Mouse (Mus musculus) lung, embryonic 15.5 days (tissue): ENCODE measurements around the gene Ebf1. TPM values are rescaled to one million over a fixed set of nuclear protein-coding genes. Genes with fewer than 3 reads are reported as not detected.
A peak's percentile ranks its signal among the peaks of the same experiment; 100 is the strongest.

Source experiments
- ATAC-seq: fragments of 200-750 bp; cut with Nextera tagmentation; 2 replicates; pipeline ENCODE4 v1.8.0; 2017; ENCODE audit warnings: moderate number of reproducible peaks, borderline replicate concordance; ENCODE audit not compliant: low FRiP score, low TSS enrichment; ENCODE audit errors: extremely low read depth
- H3K27ac ChIP-seq: fragments of 300-500 bp; sonication (generic); 2 replicates; pipeline ENCODE4 v1.5.1; 2015; ENCODE audit warnings: moderate library complexity, mild to moderate bottlenecking, inconsistent platforms
- H3K27me3 ChIP-seq: fragments of 300-500 bp; sonication (generic); 2 replicates; pipeline ENCODE4 v1.6.1; 2015; ENCODE audit warnings: inconsistent platforms
- H3K36me3 ChIP-seq: fragments of 300-500 bp; sonication (generic); 2 replicates; pipeline ENCODE4 v1.6.1; 2015; ENCODE audit warnings: inconsistent platforms
- H3K4me1 ChIP-seq: fragments of 300-500 bp; sonication (generic); 2 replicates; pipeline ENCODE4 v1.6.1; 2015; ENCODE audit warnings: inconsistent platforms
- H3K4me2 ChIP-seq: fragments of 300-500 bp; sonication (generic); 2 replicates; pipeline ENCODE4 v1.6.1; 2015; ENCODE audit warnings: inconsistent platforms, mild to moderate bottlenecking, moderate library complexity
- H3K4me3 ChIP-seq: fragments of 300-500 bp; sonication (generic); 2 replicates; pipeline ENCODE4 v1.5.1; 2015; ENCODE audit warnings: mild to moderate bottlenecking, inconsistent platforms
- H3K9ac ChIP-seq: fragments of 300-500 bp; sonication (generic); 2 replicates; pipeline ENCODE4 v1.6.1; 2015; ENCODE audit warnings: inconsistent platforms
- H3K9me3 ChIP-seq: fragments of 300-500 bp; sonication (generic); 2 replicates; pipeline ENCODE4 v1.6.1; 2016; ENCODE audit warnings: inconsistent platforms
- WGBS: fragments of 180-500 bp; shearing (Covaris S2); methylation state at CpG from one replicate; pipeline ENCODE4 v1.1.7; 2015; 5-methylcytosine and 5-hydroxymethylcytosine counted together
- polyA plus RNA-seq: library from polyadenylated mRNA; unstranded; fragments of >200 nt; fragmentation: Nextera tagmentation; extraction: Ambion mirVana; gene quantifications from 2 replicates; pipeline ENCODE4 v1.2.1, GENCODE M21; 2015

The Ebf1 gene
- polyA plus RNA-seq, 1 experiment from 2014 or later, result 12.4 TPM

DNA sequence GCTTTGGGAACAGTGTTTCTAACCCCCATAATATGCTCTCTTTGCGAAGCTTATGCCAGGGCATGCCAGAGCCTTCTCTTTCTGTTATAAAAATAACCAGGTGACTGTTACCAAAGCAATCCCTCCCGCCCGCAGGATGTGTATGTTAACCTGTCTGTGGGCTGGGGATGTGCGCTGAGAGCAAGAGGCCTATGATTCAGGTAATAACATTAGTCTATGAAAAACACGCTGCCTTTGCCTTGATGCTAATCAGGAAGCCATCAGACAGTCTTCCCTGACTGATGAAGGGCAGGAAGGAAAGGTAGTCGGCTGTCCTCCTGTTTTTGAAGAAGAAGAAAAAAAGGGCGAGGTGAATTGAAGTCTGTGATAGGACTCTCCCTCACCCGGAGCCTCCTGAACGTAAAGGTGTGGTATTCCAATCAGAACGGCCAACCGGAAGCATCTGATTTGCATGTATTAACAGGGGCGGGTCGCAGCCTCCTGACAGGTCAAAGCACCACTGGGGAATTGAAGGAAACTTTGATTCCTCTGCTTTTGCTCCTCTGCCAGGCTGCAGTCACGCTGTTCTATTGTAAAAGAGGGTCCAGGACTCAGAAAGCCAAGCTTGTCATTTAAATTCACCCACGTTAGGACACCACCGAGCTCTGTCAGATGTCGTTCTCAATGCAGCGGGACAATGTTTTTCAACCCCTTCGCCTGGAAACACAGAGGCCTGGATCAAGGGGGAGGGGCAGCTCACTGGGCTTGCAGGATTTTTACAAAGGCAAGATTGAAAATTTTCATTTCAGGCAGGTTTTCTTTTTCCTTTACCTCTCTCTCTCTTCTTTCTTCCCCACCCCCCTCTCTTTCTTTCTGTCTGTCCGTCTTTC is 144.2 kb downstream of the Ebf1 start:
- no peaks in the 10 kb centered on the region for H3K27me3 ChIP-seq
- H3K4me1 ChIP-seq, result peaks cover 3% of the 10 kb centered on the region; the same call in 1 of the 2 replicates
- H3K36me3 ChIP-seq, result no peaks in the 10 kb centered on the region
- no peaks in the 10 kb centered on the region for H3K9me3 ChIP-seq
- H3K4me2 ChIP-seq, result peak overlapping the region; percentile 34
- 15% methylated on average over 20 of the region's 20 CpGs for WGBS
- no peak overlapping the region for H3K4me3 ChIP-seq
- no peak overlapping the region for H3K27ac ChIP-seq
- ATAC-seq, result no peak
- no peak overlapping the region for H3K9ac ChIP-seq

- peaks cover 3% of the 10 kb centered on the region; the same call in 1 of the 2 replicates for H3K4me1 ChIP-seq
- H3K9me3 ChIP-seq, result no peaks in the 10 kb centered on the region
- H3K36me3 ChIP-seq, result no peaks in the 10 kb centered on the region
- no peak overlapping the region for H3K4me2 ChIP-seq
- 75% methylated on average over 7 of the region's 7 CpGs for WGBS
- H3K4me3 ChIP-seq, result no peak overlapping the region
- H3K27me3 ChIP-seq, result no peaks in the 10 kb centered on the region
- no peak overlapping the region for H3K9ac ChIP-seq
- no peak for ATAC-seq
- no peak overlapping the region for H3K27ac ChIP-seq
Measured at GRCm38 (mm10) chr11:44763992-44764835, 147.1 kb downstream of the Ebf1 start.

DNA sequence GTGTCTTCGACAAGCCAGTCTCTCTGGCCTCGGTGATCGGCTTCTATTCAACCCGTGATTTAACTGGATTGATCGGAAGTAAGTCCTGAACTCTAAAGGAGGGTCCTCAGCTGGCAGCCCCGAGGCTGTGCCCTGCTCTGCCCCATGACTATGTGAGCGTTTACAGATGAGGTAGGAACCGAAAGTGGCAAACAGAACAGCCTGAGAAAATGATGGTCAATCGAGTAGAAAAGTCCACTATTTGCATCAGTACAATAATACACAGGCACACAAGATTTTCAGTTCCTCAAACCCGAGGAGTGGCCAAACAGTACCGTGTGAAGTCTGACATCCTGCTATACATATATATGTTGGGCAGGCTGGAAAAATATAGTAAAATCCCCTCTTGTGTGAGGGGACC is 147.9 kb downstream of the Ebf1 start:
- no peak overlapping the region for H3K27ac ChIP-seq
- H3K9me3 ChIP-seq, result no peaks in the 10 kb centered on the region
- 81% methylated on average over 11 of the region's 11 CpGs for WGBS
- no peak overlapping the region for H3K9ac ChIP-seq
- H3K4me1 ChIP-seq, result peaks cover 3% of the 10 kb centered on the region; the same call in 1 of the 2 replicates
- H3K27me3 ChIP-seq, result no peaks in the 10 kb centered on the region
- H3K4me2 ChIP-seq, result no peak overlapping the region
- H3K4me3 ChIP-seq, result no peak overlapping the region
- ATAC-seq, result no peak
- H3K36me3 ChIP-seq, result no peaks in the 10 kb centered on the region

GRCm38 (mm10) chr11:44766246-44766645 is 149.1 kb downstream of the Ebf1 start:
- peaks cover 3% of the 10 kb centered on the region; the same call in 1 of the 2 replicates for H3K4me1 ChIP-seq
- 46% methylated on average over 5 of the region's 5 CpGs for WGBS
- ATAC-seq, result no peak
- H3K36me3 ChIP-seq, result no peaks in the 10 kb centered on the region
- H3K4me3 ChIP-seq, result no peak overlapping the region
- H3K9ac ChIP-seq, result no peak overlapping the region
- H3K27me3 ChIP-seq, result no peaks in the 10 kb centered on the region
- H3K27ac ChIP-seq, result no peak overlapping the region
- H3K9me3 ChIP-seq, result no peaks in the 10 kb centered on the region
- H3K4me2 ChIP-seq, result no peak overlapping the region

- Histone ChIP-seq H3K4me1 (no peaks in the 10 kb centered on the region), H3K4me2 (no peak overlapping the region), H3K36me3 (no peaks in the 10 kb centered on the region), H3K27ac (no peak overlapping the region), H3K4me3 (no peak overlapping the region), H3K9ac (no peak overlapping the region), H3K9me3 (no peaks in the 10 kb centered on the region), H3K27me3 (no peaks in the 10 kb centered on the region)
- 15% methylated on average over 3 of the region's 3 CpGs for WGBS
- no peak for ATAC-seq
Measured at GRCm38 (mm10) chr11:44767322-44767721, 150.2 kb downstream of the Ebf1 start.

DNA sequence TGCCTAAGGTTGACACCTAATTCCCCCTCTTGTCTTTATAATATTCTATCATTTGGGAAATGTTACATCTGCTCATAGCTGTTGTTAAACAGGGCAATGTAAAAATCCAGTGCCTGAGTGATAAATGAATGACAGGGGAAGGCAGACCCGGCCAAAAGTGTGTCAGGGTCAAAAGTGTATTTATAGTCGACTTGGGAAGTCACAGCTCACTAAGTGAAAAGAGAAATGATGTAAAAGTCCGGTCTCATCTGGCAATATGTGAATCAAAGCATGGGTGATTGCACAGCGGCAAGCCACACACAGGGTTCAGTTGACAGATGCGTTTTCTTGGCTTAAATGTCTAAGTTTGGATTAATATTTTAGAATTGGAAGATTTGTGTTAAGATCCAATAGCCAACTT is 151.2 kb downstream of the Ebf1 start:
- Histone ChIP-seq H3K9ac (no peak overlapping the region), H3K4me3 (no peak overlapping the region), H3K9me3 (no peaks in the 10 kb centered on the region), H3K4me1 (no peaks in the 10 kb centered on the region), H3K36me3 (no peaks in the 10 kb centered on the region), H3K27me3 (no peaks in the 10 kb centered on the region), H3K27ac (no peak overlapping the region), H3K4me2 (no peak overlapping the region)
- 58% methylated on average over 5 of the region's 5 CpGs for WGBS
- ATAC-seq, result no peak

- no peak for ATAC-seq
- Histone ChIP-seq H3K27ac (no peak overlapping the region), H3K9me3 (no peaks in the 10 kb centered on the region)
Measured at GRCm38 (mm10) chr11:44770989-44771564, 154.0 kb downstream of the Ebf1 start.

DNA sequence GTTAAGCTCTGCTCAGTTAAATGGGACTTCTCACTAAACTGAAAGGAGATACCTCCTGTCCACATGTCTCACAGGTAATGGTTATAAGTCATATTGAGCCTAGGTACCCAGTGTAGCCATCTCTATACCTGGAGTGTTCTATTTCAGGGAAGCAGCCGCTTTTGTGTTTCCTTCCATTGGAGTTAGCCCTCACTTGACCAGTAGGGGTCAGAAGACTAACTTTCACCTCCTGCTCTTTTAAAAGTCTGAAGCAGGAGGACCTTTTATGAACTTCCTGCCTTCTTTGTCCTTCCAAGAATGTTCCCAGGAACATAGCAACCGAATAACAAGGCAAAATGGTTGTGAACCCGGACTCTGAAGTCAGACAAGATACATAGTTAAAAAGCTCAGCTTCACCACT is 157.3 kb downstream of the Ebf1 start:
- H3K4me3 ChIP-seq, result no peak overlapping the region
- H3K9me3 ChIP-seq, result no peaks in the 10 kb centered on the region
- WGBS, result 71% methylated on average over 3 of the region's 3 CpGs
- no peaks in the 10 kb centered on the region for H3K4me1 ChIP-seq
- no peaks in the 10 kb centered on the region for H3K27me3 ChIP-seq
- H3K4me2 ChIP-seq, result no peak overlapping the region
- ATAC-seq, result no peak
- H3K9ac ChIP-seq, result no peak overlapping the region
- H3K36me3 ChIP-seq, result no peaks in the 10 kb centered on the region
- H3K27ac ChIP-seq, result no peak overlapping the region

More at GRCm38 (mm10) chr11:44770989-44771564, 154.0 kb downstream of the Ebf1 start:
- Histone ChIP-seq H3K4me2 (no peak overlapping the region), H3K4me3 (no peak overlapping the region), H3K4me1 (no peaks in the 10 kb centered on the region), H3K9ac (no peak overlapping the region), H3K27me3 (no peaks in the 10 kb centered on the region), H3K36me3 (no peaks in the 10 kb centered on the region)
- WGBS, result 51% methylated on average over 11 of the region's 11 CpGs

GRCm38 (mm10) chr11:44775549-44775948 is 158.4 kb downstream of the Ebf1 start:
- no peaks in the 10 kb centered on the region for H3K36me3 ChIP-seq
- no peak overlapping the region for H3K4me3 ChIP-seq
- H3K27ac ChIP-seq, result no peak overlapping the region
- WGBS, result 88% methylated on average over 2 of the region's 2 CpGs
- no peaks in the 10 kb centered on the region for H3K27me3 ChIP-seq
- H3K9me3 ChIP-seq, result no peaks in the 10 kb centered on the region
- H3K4me1 ChIP-seq, result no peaks in the 10 kb centered on the region
- H3K4me2 ChIP-seq, result no peak overlapping the region
- ATAC-seq, result no peak
- H3K9ac ChIP-seq, result no peak overlapping the region

GRCm38 (mm10) chr11:44776556-44776955 is 159.4 kb downstream of the Ebf1 start:
- Histone ChIP-seq H3K9ac (no peak overlapping the region), H3K27ac (no peak overlapping the region), H3K4me2 (no peak overlapping the region), H3K4me3 (no peak overlapping the region), H3K27me3 (no peaks in the 10 kb centered on the region), H3K9me3 (no peaks in the 10 kb centered on the region), H3K4me1 (no peaks in the 10 kb centered on the region), H3K36me3 (no peaks in the 10 kb centered on the region)
- 71% methylated on average over 1 of the region's 2 CpGs for WGBS
- ATAC-seq, result no peak

DNA sequence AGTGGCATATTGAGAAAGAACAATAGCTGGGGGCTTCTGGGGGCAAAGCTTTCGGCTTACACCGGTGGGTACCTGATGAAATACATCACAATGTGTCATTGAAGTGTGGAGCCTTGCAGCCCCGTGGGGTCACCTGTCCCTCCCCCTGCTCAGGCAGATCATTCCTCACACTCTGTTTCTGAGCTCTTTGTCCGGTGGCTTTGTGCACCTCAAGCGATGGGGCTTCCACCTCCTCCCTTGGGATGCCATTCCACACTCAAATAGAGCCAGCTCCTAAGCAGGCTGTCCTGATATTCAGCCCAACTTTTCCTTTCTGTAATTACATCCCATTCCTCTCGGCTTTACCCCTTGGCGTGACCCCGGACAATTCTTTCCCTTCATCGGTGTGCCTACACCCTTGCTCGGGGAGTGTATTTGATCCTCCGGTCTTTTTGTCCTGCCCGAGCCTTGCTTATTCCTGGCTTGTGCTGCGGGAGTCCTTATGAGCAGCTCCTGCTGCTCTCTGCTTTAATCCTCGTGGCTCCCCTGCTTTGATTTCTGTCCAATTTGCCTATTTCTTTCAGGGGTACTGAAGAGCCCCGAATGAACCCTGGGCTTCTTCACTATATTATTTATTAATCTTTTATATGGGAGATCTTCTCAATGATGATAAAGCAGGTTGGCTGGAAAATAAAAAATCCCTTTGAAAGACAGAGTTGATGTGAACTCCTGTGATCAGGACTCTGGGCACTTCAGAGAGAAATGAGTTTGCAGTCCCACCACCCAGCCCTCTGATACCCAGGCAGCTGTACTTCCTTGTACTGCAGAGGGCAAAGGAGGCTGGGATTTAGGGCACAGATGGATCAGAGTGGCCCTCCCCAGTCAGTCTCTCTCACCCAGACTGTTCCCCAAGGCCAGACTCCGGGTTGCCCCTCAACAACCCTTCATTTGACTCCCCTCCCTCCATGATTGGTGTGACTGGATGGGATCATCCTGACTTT is 160.5 kb downstream of the Ebf1 start:
- ATAC-seq, result no peak

More for the DNA sequence above, 160.5 kb downstream of the Ebf1 start:
- Histone ChIP-seq H3K9me3 (no peaks in the 10 kb centered on the region), H3K27me3 (no peaks in the 10 kb centered on the region), H3K4me1 (no peaks in the 10 kb centered on the region), H3K4me3 (no peak overlapping the region), H3K9ac (no peak overlapping the region), H3K27ac (no peak overlapping the region), H3K4me2 (no peak overlapping the region), H3K36me3 (no peaks in the 10 kb centered on the region)
- WGBS, result 59% methylated on average over 16 of the region's 16 CpGs
